Mouse (Mus musculus): ENCODE results near the gene Cox6b2. TPM values are rescaled to one million over a fixed set of nuclear protein-coding genes. Genes with fewer than 3 reads are reported as not detected.

Gene Cox6b2
- total RNA-seq, 2 experiments from 2014 or later = 0.87 to 1.3 TPM

- DNase-seq (ENCODE audit: low spot score) = no peak
Observed at GRCm38 (mm10) chr7:4764946-4765710, 12.2 kb upstream of the Cox6b2 start.

GRCm38 (mm10) chr7:4759670-4760069, 6.8 kb upstream of the Cox6b2 start:
- DNase-seq (ENCODE audit: low spot score) = no peak

- DNase-seq (ENCODE audit: low spot score) = no peak
Observed at GRCm38 (mm10) chr7:4751971-4752820, 698 bp downstream of the Cox6b2 start.

- DNase-seq (ENCODE audit: low spot score) = no peak
Observed at GRCm38 (mm10) chr7:4749169-4749568, 3.7 kb downstream of the Cox6b2 start.

GRCm38 (mm10) chr7:4748321-4748720, 4.6 kb downstream of the Cox6b2 start:
- DNase-seq (ENCODE audit: low spot score) = no peak

GRCm38 (mm10) chr7:4747156-4747899, 5.6 kb downstream of the Cox6b2 start:
- no peak for DNase-seq (ENCODE audit: low spot score)

- no peak for DNase-seq (ENCODE audit: low spot score)
Observed at GRCm38 (mm10) chr7:4746326-4746980, 6.4 kb downstream of the Cox6b2 start.

- DNase-seq (ENCODE audit: low spot score) = no peak
Observed at GRCm38 (mm10) chr7:4744886-4745285, 8.0 kb downstream of the Cox6b2 start.

- DNase-seq (ENCODE audit: low spot score) = no peak
Observed at GRCm38 (mm10) chr7:4743354-4743753, 9.5 kb downstream of the Cox6b2 start.

- no peak for DNase-seq (ENCODE audit: low spot score)
Observed at GRCm38 (mm10) chr7:4742482-4742819, 10.4 kb downstream of the Cox6b2 start.

GRCm38 (mm10) chr7:4741672-4742481, 11.0 kb downstream of the Cox6b2 start:
- DNase-seq (ENCODE audit: low spot score) = no peak

GRCm38 (mm10) chr7:4741151-4741550, 11.7 kb downstream of the Cox6b2 start:
- peak; percentile 66 for DNase-seq (ENCODE audit: low spot score)

- no peak for DNase-seq (ENCODE audit: low spot score)
Observed at GRCm38 (mm10) chr7:4740309-4740727, 12.6 kb downstream of the Cox6b2 start.

- peak; percentile 100 for DNase-seq (ENCODE audit: low spot score)
Observed at GRCm38 (mm10) chr7:4739544-4740275, 13.2 kb downstream of the Cox6b2 start, which contains the start of gene Kmt5c. TSS of gene Kmt5c (plus strand) at chr7:4740115.

- DNase-seq (ENCODE audit: low spot score) = no peak
Observed at GRCm38 (mm10) chr7:4739041-4739543, 13.8 kb downstream of the Cox6b2 start.

GRCm38 (mm10) chr7:4732968-4733392, 19.9 kb downstream of the Cox6b2 start:
- no peak for DNase-seq (ENCODE audit: low spot score)

- no peak for DNase-seq (ENCODE audit: low spot score)
Observed at GRCm38 (mm10) chr7:4731090-4731489, 21.8 kb downstream of the Cox6b2 start.

GRCm38 (mm10) chr7:4725169-4725568, 27.7 kb downstream of the Cox6b2 start, which contains the start of gene Tmem150b:
TSS of gene Tmem150b (minus strand) at chr7:4725249.
- no peak for DNase-seq (ENCODE audit: low spot score)

GRCm38 (mm10) chr7:4724359-4724758, 28.5 kb downstream of the Cox6b2 start:
- no peak for DNase-seq (ENCODE audit: low spot score)

All from gastrocnemius, adult 18-20 months (tissue).